Mouse (Mus musculus): ENCODE results near the gene Hist3h2a.

Hist3h2a gene

GRCm38 (mm10) chr11:58983691-58984341, 29.3 kb downstream of the Hist3h2a start:
- in situ Hi-C loops (cut with MboI; ENCODE audit: unreplicated experiment in 2 of 2) = no loop called here

GRCm38 (mm10) chr11:58984657-58985056, 30.2 kb downstream of the Hist3h2a start:
- in situ Hi-C loops (cut with MboI; ENCODE audit: unreplicated experiment in 2 of 2) = no loop called here

DNA sequence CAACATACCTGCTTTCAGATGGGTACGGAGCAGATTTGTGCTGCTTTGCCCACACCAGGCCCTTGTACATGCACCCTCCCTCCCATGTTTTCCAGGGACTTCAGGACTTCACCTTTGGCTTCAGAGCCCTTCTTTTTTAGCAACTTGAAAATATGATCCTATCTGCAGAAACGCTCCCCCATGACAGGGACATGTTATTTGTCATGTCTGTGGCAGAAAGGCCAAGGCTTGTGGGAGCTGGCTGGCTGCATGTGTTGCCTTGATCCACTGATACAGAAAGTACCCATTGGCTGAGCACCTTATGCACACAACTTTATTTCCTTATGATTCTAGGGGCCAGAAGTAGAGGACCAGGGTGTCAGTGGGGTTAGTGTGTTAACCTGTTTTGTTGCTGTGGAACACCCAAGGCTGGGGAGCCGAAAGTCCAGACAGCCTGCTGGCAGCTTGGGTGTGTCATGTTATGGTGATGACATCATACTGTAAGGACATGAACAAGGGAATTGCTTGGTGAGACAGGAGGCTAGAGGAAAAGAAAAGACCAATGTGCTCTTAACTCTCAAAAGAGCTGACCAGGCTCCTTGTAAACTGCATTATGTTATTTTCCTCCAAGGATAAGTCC, 30.9 kb downstream of the Hist3h2a start:
- in situ Hi-C loops (cut with MboI; ENCODE audit: unreplicated experiment in 2 of 2) = no loop called here

GRCm38 (mm10) chr11:58989166-58989565, 34.7 kb downstream of the Hist3h2a start:
- in situ Hi-C loops (cut with MboI; ENCODE audit: unreplicated experiment in 2 of 2) = no loop called here

- in situ Hi-C loops (cut with MboI; ENCODE audit: unreplicated experiment in 2 of 2) = no loop called here
Observed at GRCm38 (mm10) chr11:58990141-58990540, 35.7 kb downstream of the Hist3h2a start.

DNA sequence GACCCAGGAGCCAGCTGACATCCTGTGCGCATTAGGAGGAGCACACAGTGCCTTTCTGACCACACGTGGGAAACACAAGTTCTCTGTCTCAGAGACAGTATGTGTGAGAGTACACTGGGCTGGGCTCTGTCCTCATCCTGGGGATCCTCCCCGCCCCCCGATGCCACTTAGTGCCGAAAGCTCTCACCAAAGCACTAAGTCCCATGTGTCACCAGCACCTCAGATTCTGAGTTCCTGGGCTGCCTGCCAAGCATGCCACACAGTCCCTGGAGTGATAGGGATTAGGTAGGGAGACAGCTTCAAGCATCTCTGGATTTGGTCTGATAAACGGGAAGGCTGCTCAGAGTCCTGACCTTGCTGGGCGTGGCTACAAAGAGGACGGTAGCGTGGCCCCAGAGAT, 36.3 kb downstream of the Hist3h2a start:
- in situ Hi-C loops (cut with MboI; ENCODE audit: unreplicated experiment in 2 of 2) = no loop called here

DNA sequence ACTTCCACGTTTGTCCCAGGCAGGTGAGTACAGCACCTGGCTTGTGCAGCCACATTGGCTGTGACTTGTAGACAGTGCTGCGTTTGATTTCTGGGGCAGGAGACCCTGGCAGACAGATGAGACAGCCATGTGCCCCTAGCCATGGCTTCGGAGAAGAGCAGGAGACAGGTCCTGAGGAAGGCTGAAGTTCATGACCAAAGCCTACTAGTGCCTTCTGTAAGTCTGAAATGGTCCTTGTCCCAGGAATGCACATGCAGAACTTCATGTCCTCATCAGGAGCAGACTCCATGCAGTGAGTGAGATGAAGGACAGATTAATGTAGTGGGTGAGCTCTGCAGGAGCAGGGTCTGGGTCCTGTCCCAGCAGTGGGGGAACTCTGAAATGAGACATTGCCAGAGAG, 37.4 kb downstream of the Hist3h2a start:
- in situ Hi-C loops (cut with MboI; ENCODE audit: unreplicated experiment in 2 of 2) = no loop called here

GRCm38 (mm10) chr11:58993091-58993670, 38.7 kb downstream of the Hist3h2a start:
- in situ Hi-C loops (cut with MboI; ENCODE audit: unreplicated experiment in 2 of 2) = no loop called here

DNA sequence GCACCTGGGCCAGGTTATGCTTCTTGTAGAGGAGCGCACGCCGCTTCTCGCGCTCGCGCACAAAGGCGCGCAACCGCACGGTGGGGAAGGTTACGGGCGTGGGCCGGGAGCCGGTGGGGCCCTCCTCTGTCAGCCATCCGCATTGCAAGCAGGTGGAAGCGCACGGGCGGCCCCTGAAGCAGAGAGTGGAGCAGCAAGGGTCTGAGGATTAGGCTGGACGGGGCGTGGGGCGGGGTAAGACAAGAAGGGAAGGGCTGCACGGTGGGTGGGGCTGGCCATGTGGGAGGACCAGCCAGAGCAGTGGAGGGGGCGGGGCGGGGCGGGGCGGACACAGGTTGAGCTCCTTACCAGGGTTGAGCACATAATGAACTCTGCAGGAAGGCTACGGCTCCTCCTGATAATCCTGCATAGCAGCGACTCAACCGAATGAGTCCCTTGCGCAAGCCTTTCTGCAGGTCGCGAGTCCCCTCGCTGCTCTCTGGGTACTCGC, 39.9 kb downstream of the Hist3h2a start:
- in situ Hi-C loops (cut with MboI; ENCODE audit: unreplicated experiment in 2 of 2) = no loop called here

- in situ Hi-C loops (cut with MboI; ENCODE audit: unreplicated experiment in 2 of 2) = no loop called here
Observed at GRCm38 (mm10) chr11:58995061-58995806, 40.7 kb downstream of the Hist3h2a start.

GRCm38 (mm10) chr11:58995807-58996370, 41.4 kb downstream of the Hist3h2a start:
- in situ Hi-C loops (cut with MboI; ENCODE audit: unreplicated experiment in 2 of 2) = no loop called here

DNA sequence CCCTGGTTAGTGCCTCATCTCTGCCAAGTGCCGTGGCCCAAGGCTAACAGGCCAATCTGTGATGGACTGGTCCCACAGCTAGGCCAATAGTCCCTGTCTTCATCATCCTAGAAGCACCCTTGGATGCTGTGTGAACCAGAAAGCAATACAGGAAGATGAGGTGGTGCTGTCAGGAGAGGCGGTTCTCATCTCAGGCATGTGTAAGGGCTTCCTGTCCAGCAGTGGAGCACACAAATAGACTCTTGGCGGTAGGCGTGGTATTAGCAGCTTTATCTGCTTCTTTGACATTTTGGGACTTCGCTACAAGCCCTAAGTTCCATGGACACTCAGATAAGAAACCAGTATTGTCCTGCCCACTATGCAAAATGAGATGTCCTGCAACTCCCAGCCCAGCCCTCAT, 43.1 kb downstream of the Hist3h2a start:
- in situ Hi-C loops (cut with MboI; ENCODE audit: unreplicated experiment in 2 of 2) = no loop called here

DNA sequence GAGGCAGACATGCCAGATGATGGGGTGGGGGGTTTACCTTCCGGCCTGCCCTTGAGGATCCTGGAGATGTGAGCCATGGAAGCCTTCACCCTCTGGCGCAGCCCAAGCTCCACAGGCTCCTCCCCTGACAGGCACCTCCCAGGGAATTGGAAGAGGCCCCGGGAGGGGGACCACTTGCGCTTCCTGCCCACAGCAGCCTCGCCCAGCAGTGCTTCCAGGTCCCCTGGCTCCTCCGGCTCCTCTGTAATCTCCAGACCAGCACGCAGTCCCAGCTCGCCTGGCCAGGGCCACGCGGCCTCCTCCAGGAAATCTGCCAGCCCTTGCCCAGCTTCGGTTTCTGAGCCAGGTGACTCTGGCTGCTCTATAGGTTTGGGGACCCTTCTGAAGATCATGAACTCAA, 44.7 kb downstream of the Hist3h2a start:
- in situ Hi-C loops (cut with MboI; ENCODE audit: unreplicated experiment in 2 of 2) = no loop called here

- in situ Hi-C loops (cut with MboI; ENCODE audit: unreplicated experiment in 2 of 2) = loop anchor here in 1 of 2 experiments (25.0 kb wide), 1 partner anchor 588 kb away; the partner anchor contains the start of gene 1810065E05Rik
Observed at GRCm38 (mm10) chr11:58999830-59000229, 45.3 kb downstream of the Hist3h2a start.

GRCm38 (mm10) chr11:59000635-59001034, 46.1 kb downstream of the Hist3h2a start:
- in situ Hi-C loops (cut with MboI; ENCODE audit: unreplicated experiment in 2 of 2) = loop anchor here in 1 of 2 experiments (25.0 kb wide), 1 partner anchor 588 kb away; the partner anchor contains the start of gene 1810065E05Rik

DNA sequence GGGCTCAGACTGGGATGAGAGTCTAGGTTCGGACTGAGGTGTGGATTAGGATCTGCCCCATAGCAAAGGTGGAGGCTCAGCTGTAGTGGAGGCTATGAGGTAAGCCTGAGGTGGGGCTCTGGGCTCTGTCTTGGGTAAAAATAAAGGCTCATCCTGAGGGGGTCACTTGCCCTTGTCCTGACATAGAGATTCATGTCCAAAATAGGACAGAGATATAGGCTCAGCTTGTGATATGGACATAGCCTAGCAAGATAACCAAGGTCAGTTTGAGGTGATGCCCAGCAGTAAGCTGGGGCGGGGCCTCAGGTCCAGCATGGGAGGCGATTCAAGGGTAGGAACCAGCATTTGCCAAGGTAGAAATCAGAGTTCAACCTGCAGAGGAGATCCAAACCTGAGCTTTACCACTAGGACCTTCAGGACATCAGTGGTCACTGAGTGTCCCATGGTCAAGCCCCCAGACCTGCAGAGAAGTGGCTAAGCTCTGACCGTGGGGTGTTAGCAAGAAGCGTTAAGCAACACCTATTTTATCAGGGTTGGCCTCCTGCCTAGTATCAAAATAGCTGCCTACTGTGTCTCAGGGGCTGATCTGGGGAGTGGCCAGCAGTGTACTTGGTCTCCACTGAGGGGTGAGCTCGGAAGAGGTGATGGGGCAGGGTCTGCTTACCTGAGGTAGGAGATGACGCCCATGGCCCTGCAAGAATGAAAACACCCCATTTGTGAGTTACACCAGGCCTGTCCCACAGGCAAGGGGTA, 48.0 kb downstream of the Hist3h2a start:
- in situ Hi-C loops (cut with MboI; ENCODE audit: unreplicated experiment in 2 of 2) = loop anchor here in 1 of 2 experiments (25.0 kb wide), 1 partner anchor 590 kb away; the partner anchor contains the start of gene 1810065E05Rik
